ENCODE assay signal across 8 mouse cellular contexts in the genomic region with DNA sequence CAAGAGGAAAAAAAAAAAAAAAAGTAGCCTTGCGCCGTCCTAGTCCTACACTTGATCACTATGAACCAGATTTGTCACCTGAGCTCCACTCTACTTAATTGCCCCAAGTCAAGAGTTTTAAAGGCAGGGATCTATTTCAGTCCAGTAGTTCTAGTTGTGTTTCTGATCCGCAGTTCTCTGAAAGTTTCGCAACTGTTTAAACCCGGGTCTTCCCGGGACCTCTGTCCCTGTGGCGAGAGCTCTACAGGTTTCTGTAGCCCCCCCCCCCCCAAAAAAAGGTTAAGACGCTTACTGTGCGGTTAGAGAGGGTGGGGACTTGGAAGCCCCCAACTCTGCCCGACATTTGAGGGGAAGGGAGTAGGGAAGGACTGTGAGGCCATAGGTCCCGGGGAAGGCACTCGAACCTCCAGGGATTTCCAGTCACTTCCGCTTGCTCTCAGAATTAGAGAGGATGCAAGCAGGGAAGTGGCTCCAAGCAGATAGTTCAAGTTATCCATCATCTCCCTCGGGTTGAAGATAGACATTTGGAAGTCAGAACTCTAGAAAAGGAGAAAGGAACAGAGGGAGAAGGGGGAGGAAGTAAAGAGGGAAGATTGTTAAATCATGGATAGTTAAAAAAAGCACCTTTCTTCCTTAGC. TPM values are rescaled to one million over a fixed set of nuclear protein-coding genes. Genes with fewer than 3 reads are reported as not detected.
DNase-seq lines count a peak whose midpoint lies in the region; ATAC-seq and TF ChIP-seq lines count a peak whose summit lies in the region.

No protein-coding gene starts in this region.

- peak overlapping the region; percentile 82 for H3K9ac ChIP-seq in limb, embryonic 13.5 days

- peaks cover 3% of the 10 kb centered on the region for H3K4me1 ChIP-seq in lung, adult 2 months (ENCODE audit: control insufficient read depth, insufficient read depth, low read length)
- peaks cover 29% of the 10 kb centered on the region for H3K4me1 ChIP-seq in limb, embryonic 13.5 days

- H3K4me2 ChIP-seq in limb, embryonic 13.5 days (replicated peaks) = peak overlapping the region; percentile 92

- no peak overlapping the region for H3K27ac ChIP-seq in limb, embryonic 13.5 days

- TF ChIP-seq CTCF in lung, adult 2 months (IDR thresholded peaks at IDR 0.05; ENCODE audit: insufficient read depth, low read length) = no peak

- no peak for ATAC-seq in limb, embryonic 13.5 days (ENCODE audit: low FRiP score, low read depth)

- peak overlapping the region; percentile 92 for H3K4me3 ChIP-seq in lung, adult 2 months (replicated peaks; ENCODE audit: extremely low read depth, low read depth, low read length)
- H3K4me3 ChIP-seq in limb, embryonic 13.5 days = peak overlapping the region; percentile 68

- no peaks in the 10 kb centered on the region for H3K36me3 ChIP-seq in limb, embryonic 13.5 days

- peaks cover 10% of the 10 kb centered on the region for H3K9me3 ChIP-seq in limb, embryonic 13.5 days

- DNase-seq in lung, adult 2 months = no peak
- no peak for DNase-seq in lung, postnatal 25 days (ENCODE audit: low spot score)
- peak; percentile 19 to 37 for DNase-seq in heart, adult 9 months (ENCODE audit: low spot score in 2 of 2)
- DNase-seq in retina, postnatal 1 day = peak; percentile 15
- DNase-seq in layer of hippocampus, adult 9-11 months = no peak
- no peak for DNase-seq in thymus, postnatal 4 days
- no peak for DNase-seq in natural killer cell, adult 2 months (ENCODE audit: low spot score in 2 of 2)

- TF ChIP-seq POLR2A in lung, adult 2 months (IDR thresholded peaks at IDR 0.05; ENCODE audit: borderline replicate concordance, extremely low read depth, low read depth, low read length) = no peak

- peaks cover 28% of the 10 kb centered on the region for H3K27me3 ChIP-seq in limb, embryonic 13.5 days

- 4% methylated on average over 14 of the region's 14 CpGs for WGBS in lung, adult 2 months
- WGBS in limb, embryonic 13.5 days = 3% methylated on average over 14 of the region's 14 CpGs

RNA-seq across cellular contexts. Expression of gene Adamts9, which starts 0.9 kb away (rescaled TPM):
- 6.7 and 12.2 TPM in 2 replicates for polyA plus RNA-seq in lung, adult 2 months (2012; rRNA removed)
- 11.4 and 11.6 TPM in 2 replicates for polyA plus RNA-seq in limb, embryonic 13.5 days (2015; fragmentation: Nextera tagmentation; extraction: Ambion mirVana)

Comparison
In these comparisons a context has a peak if more than half of its experiments do, and no peak if none do; other contexts are left out.
1. DNase-seq: peak in heart, adult 9 months (2 of 2) and retina, postnatal 1 day (single experiment); none in lung, adult 2 months (single experiment), lung, postnatal 25 days (single experiment), layer of hippocampus, adult 9-11 months (single experiment), thymus, postnatal 4 days (single experiment) and natural killer cell, adult 2 months (0 of 2).